Mouse (Mus musculus): ENCODE results near the gene Dnajb12. TPM values are rescaled to one million over a fixed set of nuclear protein-coding genes. Genes with fewer than 3 reads are reported as not detected.
A peak's percentile ranks its signal among the peaks of the same experiment; 100 is the strongest.

The Dnajb12 gene
- total and polyA plus RNA-seq, 3 experiments, result 13.3 to 217 (median 41.7) TPM

- Histone ChIP-seq H3K36me3 (ENCODE audit: control insufficient read depth in 1 of 2, insufficient read depth in 2 of 2, low read length in 2 of 2) (peaks cover 0 to 19% of the 10 kb centered on the region in 2 experiments; a peak in 3 of 4 replicates), H3K4me3 (ENCODE audit: control insufficient read depth in 1 of 2, insufficient read depth in 1 of 2, low read depth in 2 of 2, low read length in 2 of 2) (no peak overlapping the region), H3K4me1 (ENCODE audit: control insufficient read depth in 1 of 2, insufficient read depth in 2 of 2, low read length in 2 of 2) (peaks cover 10 to 27% of the 10 kb centered on the region in 2 experiments), H3K9me3 (replicated peaks; ENCODE audit: insufficient read depth, low read length) (no peaks in the 10 kb centered on the region), H3K27me3 (ENCODE audit: control insufficient read depth in 1 of 2, insufficient read depth in 2 of 2, low read length in 2 of 2) (no peaks in the 10 kb centered on the region), H3K27ac (ENCODE audit: control insufficient read depth, low read depth, low read length) (peak overlapping the region; percentile 12; the same call in 1 of the 2 replicates), H3K79me2 (ENCODE audit: control insufficient read depth, insufficient read depth, low read length, poor library complexity) (peaks cover 40% of the 10 kb centered on the region), H3K9ac (ENCODE audit: control insufficient read depth, low read depth, low read length, poor library complexity, severe bottlenecking) (no peak overlapping the region)
- TF ChIP-seq E2F4 (IDR thresholded peaks at IDR 0.05; ENCODE audit: borderline replicate concordance, low read depth, low read length) (no peak), USF1 (IDR thresholded peaks at IDR 0.05; ENCODE audit: low read depth, low read length) (peak; percentile 56; the same call in 1 of the 2 replicates), MXI1 (IDR thresholded peaks at IDR 0.05; ENCODE audit: low read depth, low read length) (0 out of 2 replicates have a peak, but pooled peaks have one; percentile 13), ETS1 (IDR thresholded peaks at IDR 0.05; ENCODE audit: low read depth, low read length) (peak; percentile 8; the same call in 1 of the 2 replicates)
- DNase-seq (ENCODE audit: low read depth, low spot score), result no peak
These were observed 6.1 kb downstream of the Dnajb12 start for GRCm38 (mm10) chr10:59885174-59886080.

GRCm38 (mm10) chr10:59886081-59886466 lies 6.7 kb downstream of the Dnajb12 start:
- Histone ChIP-seq H3K4me1 (ENCODE audit: control insufficient read depth in 1 of 2, insufficient read depth in 2 of 2, low read length in 2 of 2) (peaks cover 10 to 22% of the 10 kb centered on the region in 2 experiments), H3K9me3 (replicated peaks; ENCODE audit: insufficient read depth, low read length) (no peaks in the 10 kb centered on the region), H3K36me3 (ENCODE audit: control insufficient read depth in 1 of 2, insufficient read depth in 2 of 2, low read length in 2 of 2) (peaks cover 2 to 13% of the 10 kb centered on the region in 2 experiments; a peak in 3 of 4 replicates), H3K27me3 (ENCODE audit: control insufficient read depth in 1 of 2, insufficient read depth in 2 of 2, low read length in 2 of 2) (no peaks in the 10 kb centered on the region), H3K79me2 (ENCODE audit: control insufficient read depth, insufficient read depth, low read length, poor library complexity) (peaks cover 34% of the 10 kb centered on the region), H3K4me3 (ENCODE audit: control insufficient read depth in 1 of 2, insufficient read depth in 1 of 2, low read depth in 2 of 2, low read length in 2 of 2) (no peak overlapping the region), H3K9ac (ENCODE audit: control insufficient read depth, low read depth, low read length, poor library complexity, severe bottlenecking) (no peak overlapping the region), H3K27ac (ENCODE audit: control insufficient read depth, low read depth, low read length) (no peak overlapping the region)
- TF ChIP-seq GABPA (IDR thresholded peaks at IDR 0.05; ENCODE audit: low read depth, low read length), result peak; percentile 42; the same call in 1 of the 2 replicates
- no peak for TF ChIP-seq POLR2AphosphoS2 (IDR thresholded peaks at IDR 0.05; ENCODE audit: low read length)
- TF ChIP-seq MAFK (IDR thresholded peaks at IDR 0.05; ENCODE audit: borderline replicate concordance, low read depth, low read length), result peak; percentile 61; the same call in 1 of the 2 replicates
- no peak for DNase-seq (ENCODE audit: low read depth, low spot score)

DNA sequence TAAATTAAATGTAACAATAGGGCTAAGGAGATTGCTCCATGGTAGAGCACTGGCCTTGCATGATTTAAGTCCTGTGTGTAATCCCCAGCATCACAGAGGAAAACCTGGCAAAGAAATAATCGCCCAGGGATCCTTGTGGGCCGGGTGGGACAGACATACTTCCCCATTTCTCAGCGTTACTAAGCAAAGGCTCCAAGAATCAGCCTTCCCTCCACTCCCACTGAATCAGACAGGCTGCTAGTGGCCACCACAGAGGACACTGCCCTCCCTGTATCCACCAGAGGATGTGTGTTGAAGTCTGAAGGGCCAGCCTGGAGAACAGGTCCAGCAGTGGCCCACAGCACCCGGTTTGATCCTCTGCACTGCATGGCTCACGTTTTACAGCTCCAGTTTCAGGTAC lies 8.1 kb downstream of the Dnajb12 start:
- peaks cover 2 to 13% of the 10 kb centered on the region in 2 experiments; a peak in 3 of 4 replicates for H3K36me3 ChIP-seq (ENCODE audit: control insufficient read depth in 1 of 2, insufficient read depth in 2 of 2, low read length in 2 of 2)

More for the DNA sequence above, 8.1 kb downstream of the Dnajb12 start:
- TF ChIP-seq MYB (IDR thresholded peaks at IDR 0.05; ENCODE audit: low read depth, low read length) (no peak), E2F4 (IDR thresholded peaks at IDR 0.05; ENCODE audit: borderline replicate concordance, low read depth, low read length) (no peak), POLR2AphosphoS5 (IDR thresholded peaks at IDR 0.05; ENCODE audit: borderline replicate concordance, low read depth, low read length) (no peak), RCOR1 (IDR thresholded peaks at IDR 0.05; ENCODE audit: low read depth, low read length) (no peak), UBTF (IDR thresholded peaks at IDR 0.05; ENCODE audit: borderline replicate concordance, insufficient read depth, low read depth, low read length) (no peak), MAZ (IDR thresholded peaks at IDR 0.05; ENCODE audit: low read depth, low read length) (no peak), ZNF384 (IDR thresholded peaks at IDR 0.05; ENCODE audit: low read depth, low read length) (no peak), MAFK (IDR thresholded peaks at IDR 0.05; ENCODE audit: borderline replicate concordance, low read depth, low read length) (no peak), SMC3 (IDR thresholded peaks at IDR 0.05; ENCODE audit: low read depth, low read length) (no peak), KAT2A (conservative IDR thresholded peaks at IDR 0.05; ENCODE audit: low read depth, low read length) (no peak), RAD21 (IDR thresholded peaks at IDR 0.05; ENCODE audit: low read depth, low read length) (no peak), ZC3H11A (IDR thresholded peaks at IDR 0.05; ENCODE audit: low read depth, low read length) (no peak), NRF1 (IDR thresholded peaks at IDR 0.05; ENCODE audit: insufficient read depth, low read depth, low read length, poor library complexity, severe bottlenecking) (no peak), MEF2A (IDR thresholded peaks at IDR 0.05; ENCODE audit: extremely low read depth, insufficient replicate concordance, low read depth, low read length, poor library complexity, severe bottlenecking) (no peak), ELF1 (IDR thresholded peaks at IDR 0.05; ENCODE audit: low read depth, low read length) (no peak), POLR2AphosphoS2 (IDR thresholded peaks at IDR 0.05; ENCODE audit: low read length) (no peak), POLR2A (IDR thresholded peaks at IDR 0.05; ENCODE audit: control insufficient read depth in 1 of 2, insufficient read depth in 1 of 2, low read depth in 1 of 2, low read length in 2 of 2, poor library complexity in 1 of 2) (no peak)
- DNase-seq (ENCODE audit: low read depth, low spot score), result no peak
- Histone ChIP-seq H3K27me3 (ENCODE audit: control insufficient read depth in 1 of 2, insufficient read depth in 2 of 2, low read length in 2 of 2) (no peaks in the 10 kb centered on the region), H3K4me3 (ENCODE audit: control insufficient read depth in 1 of 2, insufficient read depth in 1 of 2, low read depth in 2 of 2, low read length in 2 of 2) (no peak overlapping the region), H3K9ac (ENCODE audit: control insufficient read depth, low read depth, low read length, poor library complexity, severe bottlenecking) (no peak overlapping the region), H3K9me3 (replicated peaks; ENCODE audit: insufficient read depth, low read length) (no peaks in the 10 kb centered on the region), H3K27ac (ENCODE audit: control insufficient read depth, low read depth, low read length) (no peak overlapping the region), H3K4me1 (ENCODE audit: control insufficient read depth in 1 of 2, insufficient read depth in 2 of 2, low read length in 2 of 2) (peaks cover 10 to 20% of the 10 kb centered on the region in 2 experiments), H3K79me2 (ENCODE audit: control insufficient read depth, insufficient read depth, low read length, poor library complexity) (peaks cover 23% of the 10 kb centered on the region)

All from MEL (cell line).